Mouse (Mus musculus): ENCODE results near the gene Fndc5.

DNA sequence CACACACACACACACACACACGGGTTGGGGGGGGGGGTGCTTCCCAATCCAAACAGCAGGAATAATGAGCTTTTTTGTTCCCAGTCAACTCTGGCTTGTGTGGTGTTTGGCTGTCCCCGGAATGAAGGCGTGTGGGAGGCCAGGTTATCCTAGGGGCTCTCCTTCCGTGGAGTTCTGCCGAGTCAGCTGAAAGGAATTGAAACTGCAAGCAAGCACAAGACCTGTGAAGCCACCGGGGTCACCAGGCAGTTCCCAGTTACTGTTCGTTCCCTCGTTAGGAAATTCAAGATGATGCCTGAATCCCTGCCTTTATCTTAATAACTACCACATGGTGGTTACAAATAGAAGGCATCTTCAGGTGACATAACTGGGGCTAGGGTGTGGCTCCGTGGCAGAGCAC lies 7.4 kb upstream of the Fndc5 start:
- TF ChIP-seq CTCF (IDR thresholded peaks at IDR 0.05; ENCODE audit: control insufficient read depth, insufficient read depth, low read length) = no peak
- TF ChIP-seq POLR2A (IDR thresholded peaks at IDR 0.05; ENCODE audit: borderline replicate concordance, control insufficient read depth, low read depth, low read length) = no peak
